Mouse (Mus musculus) embryonic facial prominence, embryonic 11.5 days (tissue): ENCODE measurements around the gene Ccdc124. TPM values are rescaled to one million over a fixed set of nuclear protein-coding genes. Genes with fewer than 3 reads are reported as not detected.
A peak's percentile ranks its signal among the peaks of the same experiment; 100 is the strongest.
"Not testable (repeated sequence)": the region's sequence is repeated elsewhere in the genome, so short reads cannot be mapped to it uniquely, and the experiment has no call there.

Experiments
- ATAC-seq: fragments of 200-750 bp; cut with Nextera tagmentation; replicated peaks from 2 replicates; pipeline ENCODE4 v1.8.0; 2017; ENCODE audit warnings: low read depth; ENCODE audit not compliant: insufficient number of reproducible peaks, low FRiP score, low TSS enrichment
- DNase-seq: peaks from one replicate; pipeline ENCODE4 v3.0.0-alpha.2; 2015; ENCODE audit warnings: low spot score
- H3K27ac ChIP-seq: fragments of 300-500 bp; sonication (generic); replicated peaks from 2 replicates; pipeline ENCODE4 v1.5.1; 2014; ENCODE audit warnings: mild to moderate bottlenecking, low read depth, low read length, control low read depth
- H3K27me3 ChIP-seq: fragments of 300-500 bp; sonication (generic); 2 replicates; pipeline ENCODE4 v1.6.1; 2014; ENCODE audit warnings: mild to moderate bottlenecking, low read length, moderate library complexity, mixed read lengths; ENCODE audit not compliant: control insufficient read depth, insufficient read depth
- H3K36me3 ChIP-seq: fragments of 300-500 bp; sonication (generic); replicated peaks from 2 replicates; pipeline ENCODE4 v1.6.1; 2014; ENCODE audit warnings: low read depth, mild to moderate bottlenecking, low read length, moderate library complexity, mixed read lengths; ENCODE audit not compliant: control insufficient read depth, insufficient read depth
- H3K4me1 ChIP-seq: fragments of 300-500 bp; sonication (generic); 2 replicates; pipeline ENCODE4 v1.6.1; 2014; ENCODE audit warnings: low read length, mixed read lengths; ENCODE audit not compliant: control insufficient read depth, insufficient read depth
- H3K4me2 ChIP-seq: fragments of 300-500 bp; sonication (generic); 2 replicates; pipeline ENCODE4 v1.6.1; 2014; ENCODE audit warnings: low read depth, mild to moderate bottlenecking, control low read depth, low read length, moderate library complexity
- H3K4me3 ChIP-seq: fragments of 300-500 bp; sonication (generic); 2 replicates; pipeline ENCODE4 v1.5.1; 2014; ENCODE audit warnings: low read depth, low read length, control low read depth
- H3K9ac ChIP-seq: fragments of 300-500 bp; sonication (generic); replicated peaks from 2 replicates; pipeline ENCODE4 v1.6.1; 2014; ENCODE audit warnings: mild to moderate bottlenecking, control low read depth, low read length
- H3K9me3 ChIP-seq: fragments of 300-500 bp; sonication (generic); replicated peaks from 2 replicates; pipeline ENCODE4 v1.6.1; 2016; ENCODE audit warnings: mild to moderate bottlenecking, low read length, inconsistent platforms, mixed read lengths; ENCODE audit not compliant: control insufficient read depth
- WGBS: fragments of 180-500 bp; shearing (Covaris S2); extraction: QIAGEN DNeasy Blood & Tissue Kit; methylation state at CpG from one replicate; pipeline ENCODE4 v1.1.7; 2014; 5-methylcytosine and 5-hydroxymethylcytosine counted together
- polyA plus RNA-seq: library from polyadenylated mRNA; unstranded; fragments of >200 nt; fragmentation: Nextera tagmentation; extraction: Ambion mirVana; gene quantifications from 2 replicates; pipeline ENCODE4 v1.2.1, GENCODE M21; 2014

The Ccdc124 gene
- polyA plus RNA-seq, 1 experiment from 2014 or later: 150 TPM

DNA sequence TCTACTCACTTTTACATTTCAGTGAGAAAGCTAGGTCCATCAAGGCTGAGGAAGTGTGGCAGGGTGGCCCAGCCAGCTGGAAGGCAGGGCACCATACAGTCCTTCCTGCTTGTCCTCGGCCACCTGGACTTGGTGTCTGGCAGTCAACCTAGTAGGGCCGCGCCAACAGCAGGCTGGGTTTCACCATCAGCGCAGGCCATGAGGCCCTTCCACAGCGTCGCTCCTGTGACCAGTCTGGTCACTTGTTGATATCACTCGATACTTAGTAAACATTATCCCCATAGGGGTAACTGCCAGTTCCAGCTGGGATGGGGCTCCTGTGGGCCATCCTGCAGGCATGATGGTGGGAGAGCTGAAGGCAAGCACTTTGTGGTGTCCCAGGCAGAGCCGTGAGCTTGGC is 42.2 kb downstream of the Ccdc124 start:
- WGBS: 86% methylated on average over 8 of the region's 8 CpGs
- H3K4me2 ChIP-seq: no peak overlapping the region
- H3K36me3 ChIP-seq: no peaks in the 10 kb centered on the region
- ATAC-seq (no peak), DNase-seq (no peak)
- H3K27me3 ChIP-seq: no peaks in the 10 kb centered on the region
- H3K4me3 ChIP-seq: no peak overlapping the region
- H3K9me3 ChIP-seq: no peaks in the 10 kb centered on the region
- no peak overlapping the region for H3K9ac ChIP-seq
- no peak overlapping the region for H3K27ac ChIP-seq
- H3K4me1 ChIP-seq: no peaks in the 10 kb centered on the region; the same call in 1 of the 2 replicates

DNA sequence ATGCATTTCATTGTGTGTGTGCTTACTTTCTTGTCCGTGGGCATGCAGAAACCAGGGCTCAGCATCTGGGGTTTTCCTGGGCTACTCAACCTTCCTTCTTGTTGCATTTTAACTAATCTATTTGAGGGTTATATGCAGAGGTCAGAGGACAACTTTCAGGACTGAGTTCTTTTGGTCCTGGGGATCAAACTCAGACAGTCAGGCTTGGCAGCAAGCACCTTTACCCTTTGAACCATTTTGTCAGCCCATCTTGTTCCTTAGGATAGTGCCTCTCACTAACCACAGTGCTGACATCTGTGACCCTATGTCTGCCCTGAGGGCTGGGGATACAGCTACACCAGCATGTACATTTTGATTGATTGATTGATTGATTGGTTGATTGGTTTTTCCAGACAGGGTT is 45.9 kb downstream of the Ccdc124 start:
- no peak overlapping the region for H3K4me3 ChIP-seq
- no peak for DNase-seq
- no peak overlapping the region for H3K9ac ChIP-seq
- H3K4me1 ChIP-seq: no peaks in the 10 kb centered on the region; the same call in 1 of the 2 replicates
- no peak overlapping the region for H3K27ac ChIP-seq
- no peaks in the 10 kb centered on the region for H3K27me3 ChIP-seq
- no peaks in the 10 kb centered on the region for H3K36me3 ChIP-seq
- no peak for ATAC-seq
- 89% methylated on average over 1 of the region's 1 CpGs for WGBS
- no peaks in the 10 kb centered on the region for H3K9me3 ChIP-seq
- no peak overlapping the region for H3K4me2 ChIP-seq

DNA sequence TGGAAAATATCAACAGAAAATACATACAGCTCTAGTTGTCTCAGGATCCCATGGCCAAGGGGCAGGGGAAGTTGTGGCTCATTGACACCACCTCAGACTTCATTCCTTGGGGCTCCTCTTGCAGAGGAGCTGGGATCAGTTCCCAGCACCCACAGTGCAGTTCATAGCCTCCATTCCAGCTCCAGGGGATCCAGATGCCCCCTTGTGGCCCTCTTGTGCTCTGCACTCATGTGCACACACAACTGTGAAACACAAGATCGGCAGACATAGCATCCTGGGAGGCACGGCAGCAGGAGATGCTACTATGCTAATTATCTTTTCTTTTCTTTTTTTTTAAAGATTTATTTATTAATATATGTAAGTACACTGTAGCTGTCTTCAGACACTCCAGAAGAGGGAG is 46.7 kb downstream of the Ccdc124 start:
- H3K27me3 ChIP-seq: no peaks in the 10 kb centered on the region
- ATAC-seq (no peak), DNase-seq (no peak)
- no peaks in the 10 kb centered on the region for H3K9me3 ChIP-seq
- no peak overlapping the region for H3K27ac ChIP-seq
- H3K4me3 ChIP-seq: no peak overlapping the region
- no peak overlapping the region for H3K4me2 ChIP-seq
- no peaks in the 10 kb centered on the region for H3K4me1 ChIP-seq
- WGBS: 98% methylated on average over 2 of the region's 2 CpGs
- no peak overlapping the region for H3K9ac ChIP-seq
- H3K36me3 ChIP-seq: no peaks in the 10 kb centered on the region

DNA sequence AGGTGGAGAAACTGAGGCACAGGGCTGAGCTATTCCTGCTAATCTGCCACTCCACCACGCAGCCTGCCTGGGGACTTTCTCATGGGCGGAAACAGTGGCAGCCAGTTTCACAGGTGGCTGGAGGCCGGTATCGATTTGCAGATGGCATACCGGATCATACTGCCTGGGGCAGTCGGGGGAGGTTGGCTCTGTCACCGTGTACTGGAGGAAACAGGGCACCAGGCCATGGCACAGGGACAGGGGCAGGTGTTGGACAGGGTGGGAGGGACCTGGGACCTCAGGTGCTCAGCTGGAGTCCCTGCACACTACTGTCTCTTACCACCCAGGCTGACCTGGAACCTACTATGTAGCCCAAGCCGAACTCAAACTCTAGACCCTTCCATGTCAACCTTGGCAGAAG is 47.9 kb downstream of the Ccdc124 start:
- 79% methylated on average over 8 of the region's 8 CpGs for WGBS
- no peak overlapping the region for H3K4me3 ChIP-seq
- no peaks in the 10 kb centered on the region for H3K36me3 ChIP-seq
- H3K27me3 ChIP-seq: no peaks in the 10 kb centered on the region; the same call in 1 of the 2 replicates
- DNase-seq: no peak
- no peaks in the 10 kb centered on the region for H3K9me3 ChIP-seq
- no peak overlapping the region for H3K9ac ChIP-seq
- no peak overlapping the region for H3K4me2 ChIP-seq
- no peaks in the 10 kb centered on the region for H3K4me1 ChIP-seq
- no peak for ATAC-seq
- H3K27ac ChIP-seq: no peak overlapping the region

DNA sequence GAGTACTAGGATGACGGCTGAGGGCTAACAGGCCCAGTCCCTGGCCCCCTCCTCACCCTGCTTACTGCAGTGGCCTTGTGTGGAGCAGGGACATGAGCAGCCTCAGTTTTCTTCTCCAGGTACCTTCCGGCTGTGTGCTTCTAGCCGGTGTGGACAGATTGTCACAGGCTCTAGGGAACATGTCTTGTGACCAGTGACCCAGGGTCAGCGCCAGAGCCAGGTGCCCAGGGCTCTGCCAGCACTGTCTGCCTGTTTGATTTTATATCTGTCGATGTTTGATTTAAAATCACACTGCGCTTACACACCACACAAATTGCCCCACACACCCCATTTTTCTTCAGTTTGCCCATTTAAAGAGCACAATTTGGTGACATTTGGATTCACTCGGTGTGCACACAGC is 49.9 kb downstream of the Ccdc124 start:
- Histone ChIP-seq H3K9ac (no peak overlapping the region), H3K4me2 (no peak overlapping the region), H3K27ac (no peak overlapping the region), H3K27me3 (no peaks in the 10 kb centered on the region; the same call in 1 of the 2 replicates), H3K9me3 (no peaks in the 10 kb centered on the region), H3K4me1 (no peaks in the 10 kb centered on the region), H3K36me3 (no peaks in the 10 kb centered on the region), H3K4me3 (no peak overlapping the region)
- ATAC-seq: no peak
- DNase-seq: no peak
- 82% methylated on average over 7 of the region's 7 CpGs for WGBS

DNA sequence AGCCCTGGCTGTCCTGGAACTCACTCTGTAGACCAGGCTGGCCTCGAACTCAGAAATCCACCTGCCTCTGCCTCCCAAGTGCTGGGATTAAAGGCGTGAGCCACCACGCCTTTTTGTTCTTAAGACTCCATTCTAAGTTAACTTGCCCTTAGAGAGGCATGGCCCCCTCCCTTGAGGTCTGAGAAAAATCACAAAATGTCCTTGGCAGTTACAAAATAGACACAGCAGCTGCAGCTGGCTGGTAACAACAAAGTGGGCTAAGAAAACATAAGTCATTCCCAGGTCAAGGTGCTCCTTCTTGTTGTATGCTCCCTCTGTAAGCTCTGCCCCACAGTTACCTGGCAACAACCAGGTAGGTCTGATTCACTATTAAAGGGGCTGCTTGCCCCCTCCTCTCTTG is 51.1 kb downstream of the Ccdc124 start:
- not testable (repeated sequence) for ATAC-seq, H3K9ac ChIP-seq, H3K27me3 ChIP-seq, H3K4me2 ChIP-seq, DNase-seq, H3K4me3 ChIP-seq, H3K36me3 ChIP-seq, H3K9me3 ChIP-seq, H3K27ac ChIP-seq, H3K4me1 ChIP-seq
- WGBS: 91% methylated on average over 3 of the region's 3 CpGs

DNA sequence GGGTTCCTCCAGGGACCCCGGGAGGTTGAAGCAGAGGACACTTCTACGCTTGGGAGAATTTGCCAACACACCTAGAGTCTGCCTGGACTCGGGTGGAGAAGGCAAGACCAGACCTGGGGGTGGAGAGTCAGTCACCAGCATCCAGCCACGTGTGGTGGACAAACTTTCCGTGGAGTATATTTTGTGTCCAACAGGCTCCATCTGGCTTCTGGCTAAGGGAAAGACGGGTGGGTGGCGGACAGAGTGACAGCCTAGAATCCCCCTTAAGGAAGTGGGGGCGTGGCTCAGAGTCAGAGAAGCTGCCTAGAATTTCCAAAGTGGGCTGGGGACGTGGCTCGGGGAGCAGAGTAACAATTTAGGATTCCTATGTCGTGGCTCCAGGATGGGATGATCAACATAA is 51.7 kb downstream of the Ccdc124 start:
- peaks cover 4% of the 10 kb centered on the region for H3K27me3 ChIP-seq
- no peaks in the 10 kb centered on the region for H3K36me3 ChIP-seq
- no peaks in the 10 kb centered on the region for H3K4me1 ChIP-seq
- H3K27ac ChIP-seq: no peak overlapping the region
- H3K4me3 ChIP-seq: no peak overlapping the region
- no peaks in the 10 kb centered on the region for H3K9me3 ChIP-seq
- ATAC-seq (no peak), DNase-seq (no peak)
- 43% methylated on average over 11 of the region's 11 CpGs for WGBS
- H3K4me2 ChIP-seq: no peak overlapping the region
- H3K9ac ChIP-seq: no peak overlapping the region; the same call in 1 of the 2 replicates

DNA sequence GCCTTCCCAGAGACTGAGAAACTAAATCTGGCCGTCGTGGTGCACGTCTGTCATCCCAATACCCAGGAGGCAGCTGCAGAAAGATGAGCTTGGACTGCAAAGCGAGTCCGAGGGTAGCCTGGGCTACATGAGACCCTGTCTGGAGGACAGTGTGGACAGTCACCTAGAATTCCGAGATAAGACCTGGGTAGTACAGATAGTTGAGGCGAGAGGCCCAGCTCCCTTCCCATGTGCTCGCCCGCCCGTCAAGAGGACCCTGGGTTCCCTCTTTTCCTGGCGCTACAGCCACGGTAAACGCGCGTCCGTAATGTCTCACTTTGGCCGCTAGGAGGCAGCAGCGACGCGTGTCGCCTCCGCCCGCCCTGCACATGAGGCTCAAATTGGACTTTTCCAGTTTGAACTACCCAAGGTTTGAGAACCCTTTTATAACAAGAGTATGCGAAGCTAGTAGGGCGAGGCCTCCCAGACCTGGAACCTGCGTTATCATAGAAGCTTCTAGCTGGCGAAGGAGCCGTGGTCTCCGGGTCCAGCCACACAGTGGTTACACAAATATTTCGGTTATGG is 52.3 kb downstream of the Ccdc124 start:
- ATAC-seq (no peak; the same call in 1 of the 2 replicates), DNase-seq (peak; percentile 91)
- H3K27me3 ChIP-seq: peaks cover 9% of the 10 kb centered on the region
- WGBS: 15% methylated on average over 29 of the region's 30 CpGs
- no peak overlapping the region for H3K4me3 ChIP-seq
- no peaks in the 10 kb centered on the region for H3K9me3 ChIP-seq
- H3K4me2 ChIP-seq: no peak overlapping the region
- no peaks in the 10 kb centered on the region; the same call in 1 of the 2 replicates for H3K4me1 ChIP-seq
- H3K27ac ChIP-seq: no peak overlapping the region
- H3K36me3 ChIP-seq: no peaks in the 10 kb centered on the region
- no peak overlapping the region; the same call in 1 of the 2 replicates for H3K9ac ChIP-seq
